Mouse (Mus musculus) thymus, adult 2 months (tissue): ENCODE data around the gene D7Ertd443e. TPM values are rescaled to one million over a fixed set of nuclear protein-coding genes. Genes with fewer than 3 reads are reported as not detected.

ENCODE experiments used
- DNase-seq: peaks from one replicate; pipeline ENCODE4 v3.0.0; 2021
- H3K27ac ChIP-seq: fragments of 200-500 bp; 2 replicates; pipeline ENCODE4 v1.5.1; 2012; ENCODE audit warnings: low read length, control low read depth; ENCODE audit not compliant: control insufficient read depth, insufficient read depth
- H3K27me3 ChIP-seq: fragments of 200-500 bp; 2 replicates; pipeline ENCODE4 v1.6.1; 2012; ENCODE audit warnings: mild to moderate bottlenecking, low read length, moderate library complexity, mixed read lengths; ENCODE audit not compliant: control insufficient read depth, insufficient read depth
- H3K36me3 ChIP-seq: fragments of 200-500 bp; 2 replicates; pipeline ENCODE4 v1.6.1; 2012; ENCODE audit warnings: mild to moderate bottlenecking, low read length, moderate library complexity; ENCODE audit not compliant: control insufficient read depth, insufficient read depth
- H3K4me1 ChIP-seq: fragments of 200-500 bp; replicated peaks from 2 replicates; pipeline ENCODE4 v1.6.1; 2012; ENCODE audit warnings: low read length; ENCODE audit not compliant: control insufficient read depth, insufficient read depth
- H3K4me3 ChIP-seq: fragments of 200-500 bp; 2 replicates; pipeline ENCODE4 v1.5.1; 2012; ENCODE audit warnings: mild to moderate bottlenecking, low read length, control low read depth, moderate library complexity; ENCODE audit not compliant: control insufficient read depth, insufficient read depth
- CTCF ChIP-seq: fragments of 200-500 bp; IDR thresholded peaks from 2 replicates; pipeline ENCODE4 v1.5.1; 2012; ENCODE audit warnings: mild to moderate bottlenecking, control low read depth, low read length, moderate library complexity, borderline replicate concordance; ENCODE audit not compliant: control insufficient read depth, poor library complexity, insufficient read depth; ENCODE audit errors: extremely low read depth
- POLR2A ChIP-seq: fragments of 200-500 bp; IDR thresholded peaks from 2 replicates; pipeline ENCODE4 v1.6.1; 2012; ENCODE audit warnings: mild to moderate bottlenecking, low read length, control low read depth, moderate library complexity; ENCODE audit not compliant: control insufficient read depth, poor library complexity, insufficient read depth; ENCODE audit errors: extremely low read depth
- WGBS: fragments of 180-500 bp; shearing (Covaris S2); methylation state at CpG from one replicate; pipeline ENCODE4 v1.1.7; 2018; 5-methylcytosine and 5-hydroxymethylcytosine counted together
- polyA plus RNA-seq: library from polyadenylated mRNA; depleted of rRNA; stranded (reverse); fragments of >200 nt; gene quantifications from 2 replicates; pipeline ENCODE4 v1.2.3, GENCODE M21; 2012

The D7Ertd443e gene
- polyA plus RNA-seq, 1 experiment = 0.18 TPM

- 99% methylated on average over 3 of the region's 3 CpGs for WGBS
- Histone ChIP-seq H3K36me3 (no peaks in the 10 kb centered on the region), H3K27me3 (no peaks in the 10 kb centered on the region), H3K4me1 (no peaks in the 10 kb centered on the region), H3K27ac (no peak overlapping the region), H3K4me3 (no peak overlapping the region)
- no peak for TF ChIP-seq POLR2A
- TF ChIP-seq CTCF = no peak
- no peak for DNase-seq
Measured at GRCm38 (mm10) chr7:134292750-134293149, 92.7 kb downstream of the D7Ertd443e start.

DNA sequence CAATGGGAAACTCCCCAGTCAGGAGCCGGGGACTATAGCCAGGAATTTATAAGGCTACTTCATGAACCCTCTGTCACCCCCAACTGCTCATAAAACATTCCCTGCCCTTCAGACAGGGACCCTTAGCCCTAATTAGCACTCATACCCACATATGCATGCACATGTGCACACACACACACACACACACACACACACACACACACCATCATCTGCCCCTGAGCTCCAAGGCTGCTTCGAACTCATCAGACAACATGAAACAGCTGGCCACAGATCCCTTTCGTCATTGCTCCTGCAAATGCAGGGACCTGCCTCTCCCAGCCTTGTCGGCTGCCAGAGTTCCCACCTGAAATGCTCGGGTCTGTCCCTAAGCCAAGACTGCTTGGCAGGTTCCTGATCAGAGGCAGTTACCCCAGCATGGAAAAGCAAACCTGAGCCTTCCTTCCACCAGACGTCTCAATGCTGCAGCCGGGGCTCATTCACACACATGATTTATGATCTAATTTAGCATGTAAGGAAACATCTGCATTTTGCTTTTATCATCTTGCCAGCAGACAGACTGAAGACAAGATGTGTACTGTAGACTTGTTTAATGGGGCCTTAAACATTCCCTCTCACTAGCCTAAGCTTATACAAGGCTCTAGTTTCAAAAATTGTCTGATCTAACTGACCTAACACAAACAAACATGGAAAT lies 95.7 kb downstream of the D7Ertd443e start:
- Histone ChIP-seq H3K4me1 (no peaks in the 10 kb centered on the region), H3K36me3 (no peaks in the 10 kb centered on the region), H3K4me3 (no peak overlapping the region), H3K27me3 (no peaks in the 10 kb centered on the region), H3K27ac (no peak overlapping the region)
- WGBS = 42% methylated on average over 7 of the region's 7 CpGs
- TF ChIP-seq CTCF = no peak
- TF ChIP-seq POLR2A = no peak
- no peak for DNase-seq

DNA sequence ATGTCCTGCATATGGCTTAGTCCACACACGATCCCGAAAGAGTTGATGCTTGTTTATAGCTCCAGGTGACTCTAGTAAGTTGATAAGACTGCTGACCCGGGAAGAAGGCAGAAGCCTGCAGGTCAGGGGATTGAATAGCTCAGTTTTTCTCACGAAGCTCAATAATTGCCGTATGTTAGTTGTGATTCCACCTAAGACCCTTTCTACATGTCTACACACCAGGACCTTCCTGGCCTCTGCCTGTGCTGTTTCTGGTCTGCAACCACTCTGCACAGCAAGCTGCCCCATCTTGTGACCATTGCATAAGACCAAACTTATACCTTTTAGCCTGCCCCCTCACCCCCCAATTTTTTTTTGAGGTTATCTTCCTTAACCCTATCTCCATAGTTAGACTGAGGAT lies 96.3 kb downstream of the D7Ertd443e start:
- Histone ChIP-seq H3K4me3 (no peak overlapping the region), H3K27me3 (no peaks in the 10 kb centered on the region), H3K4me1 (no peaks in the 10 kb centered on the region), H3K27ac (no peak overlapping the region), H3K36me3 (no peaks in the 10 kb centered on the region)
- WGBS = 91% methylated on average over 5 of the region's 5 CpGs
- DNase-seq = no peak
- TF ChIP-seq POLR2A (no peak), CTCF (no peak)

DNA sequence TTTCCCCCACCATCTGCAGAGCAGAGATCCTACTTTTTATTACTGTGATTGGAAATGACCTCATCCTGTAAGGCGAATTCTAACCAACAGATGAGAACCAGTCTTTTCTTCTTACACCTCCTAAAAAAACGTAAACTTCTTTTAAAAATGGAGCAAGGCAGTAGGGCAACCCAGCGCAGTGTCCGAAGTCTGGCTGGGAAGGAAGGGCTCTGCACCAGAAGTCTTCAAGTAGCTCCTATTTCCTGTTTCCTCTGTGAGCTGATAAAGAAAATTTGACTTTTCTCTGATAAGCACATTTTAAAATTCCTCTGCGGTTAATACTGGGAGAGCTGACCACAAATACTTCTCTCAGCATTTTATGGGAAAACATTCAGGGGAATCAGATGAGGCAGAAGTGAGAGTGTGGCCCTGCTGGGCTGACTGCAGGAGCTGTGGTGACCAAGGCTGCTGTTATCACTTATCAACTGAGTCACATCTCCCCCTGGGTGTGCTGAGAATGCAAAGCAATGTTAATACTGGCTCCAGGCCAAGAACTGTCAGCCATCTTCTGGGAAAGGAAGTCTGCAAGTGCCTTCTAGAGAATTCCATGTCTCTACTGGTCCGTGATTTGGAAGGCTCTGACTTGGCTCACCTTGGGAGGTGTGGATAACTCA lies 97.8 kb downstream of the D7Ertd443e start:
- TF ChIP-seq POLR2A (no peak), CTCF (no peak)
- no peak overlapping the region for H3K27ac ChIP-seq
- H3K36me3 ChIP-seq = no peaks in the 10 kb centered on the region
- H3K4me1 ChIP-seq = no peaks in the 10 kb centered on the region
- WGBS = 30% methylated on average over 6 of the region's 6 CpGs
- DNase-seq = no peak
- H3K27me3 ChIP-seq = no peaks in the 10 kb centered on the region
- no peak overlapping the region for H3K4me3 ChIP-seq

GRCm38 (mm10) chr7:134272956-134273355 lies 112.5 kb downstream of the D7Ertd443e start:
- DNase-seq = no peak
- H3K36me3 ChIP-seq = no peaks in the 10 kb centered on the region
- H3K4me1 ChIP-seq = no peaks in the 10 kb centered on the region
- TF ChIP-seq CTCF (no peak), POLR2A (no peak)
- no peaks in the 10 kb centered on the region for H3K27me3 ChIP-seq
- H3K27ac ChIP-seq = no peak overlapping the region
- WGBS = 91% methylated on average over 5 of the region's 5 CpGs
- no peak overlapping the region for H3K4me3 ChIP-seq

GRCm38 (mm10) chr7:134272421-134272820 lies 113.0 kb downstream of the D7Ertd443e start:
- DNase-seq = no peak
- 87% methylated on average over 4 of the region's 4 CpGs for WGBS

More at GRCm38 (mm10) chr7:134272421-134272820, 113.0 kb downstream of the D7Ertd443e start:
- TF ChIP-seq POLR2A (no peak), CTCF (no peak)
- H3K4me3 ChIP-seq = no peak overlapping the region
- H3K4me1 ChIP-seq = no peaks in the 10 kb centered on the region
- H3K27me3 ChIP-seq = no peaks in the 10 kb centered on the region
- H3K36me3 ChIP-seq = no peaks in the 10 kb centered on the region
- H3K27ac ChIP-seq = no peak overlapping the region
